Mouse (Mus musculus): Measurements from ENCODE around the gene Abca13.
"Not testable (repeated sequence)": the region's sequence is repeated elsewhere in the genome, so short reads cannot be mapped to it uniquely, and the experiment has no call there.

Gene Abca13

GRCm38 (mm10) chr11:9191555-9192131 is at the start of gene Abca13:
Gene Abca13, plus strand, starts transcription at chr11:9191942.
- no peak for DNase-seq

- no peak for DNase-seq
Measured at GRCm38 (mm10) chr11:9145113-9145512, 46.6 kb upstream of the Abca13 start.

GRCm38 (mm10) chr11:9146115-9146514 is 45.6 kb upstream of the Abca13 start:
- no peak for DNase-seq

- no peak for DNase-seq
Measured at GRCm38 (mm10) chr11:9146683-9147082, 45.1 kb upstream of the Abca13 start.

- DNase-seq: no peak
Measured at GRCm38 (mm10) chr11:9148206-9148605, 43.5 kb upstream of the Abca13 start.

GRCm38 (mm10) chr11:9150403-9150802 is 41.3 kb upstream of the Abca13 start:
- not testable (repeated sequence) for DNase-seq

- no peak for DNase-seq
Measured at GRCm38 (mm10) chr11:9159953-9160352, 31.8 kb upstream of the Abca13 start.

- DNase-seq: no peak
Measured at GRCm38 (mm10) chr11:9167331-9167730, 24.4 kb upstream of the Abca13 start.

- DNase-seq: no peak
Measured at GRCm38 (mm10) chr11:9181477-9181876, 10.3 kb upstream of the Abca13 start.

GRCm38 (mm10) chr11:9189471-9189870 is 2.3 kb upstream of the Abca13 start:
- DNase-seq: not testable (repeated sequence)

GRCm38 (mm10) chr11:9190772-9191554 is 779 bp upstream of the Abca13 start:
- DNase-seq: no peak

GRCm38 (mm10) chr11:9194861-9195260 is 3.1 kb downstream of the Abca13 start:
- no peak for DNase-seq

GRCm38 (mm10) chr11:9199868-9200267 is 8.1 kb downstream of the Abca13 start:
- no peak for DNase-seq

GRCm38 (mm10) chr11:9210707-9211106 is 19.0 kb downstream of the Abca13 start:
- DNase-seq: peak in 1 of 2 experiments; percentile 9

- peak; percentile 85 to 90 for DNase-seq
Measured at GRCm38 (mm10) chr11:9213580-9213979, 21.8 kb downstream of the Abca13 start.

GRCm38 (mm10) chr11:9216252-9216651 is 24.5 kb downstream of the Abca13 start:
- DNase-seq: no peak

- no peak for DNase-seq
Measured at GRCm38 (mm10) chr11:9220501-9220900, 28.8 kb downstream of the Abca13 start.

GRCm38 (mm10) chr11:9221646-9222045 is 29.9 kb downstream of the Abca13 start:
- no peak for DNase-seq

GRCm38 (mm10) chr11:9226399-9226798 is 34.7 kb downstream of the Abca13 start:
- no peak for DNase-seq

- DNase-seq: peak; percentile 17
Measured at GRCm38 (mm10) chr11:9249627-9250026, 57.9 kb downstream of the Abca13 start.

- DNase-seq: not testable (repeated sequence)
Measured at GRCm38 (mm10) chr11:9263072-9263471, 71.3 kb downstream of the Abca13 start.

- DNase-seq: peak in 1 of 2 experiments; percentile 4
Measured at GRCm38 (mm10) chr11:9269090-9269489, 77.3 kb downstream of the Abca13 start.

GRCm38 (mm10) chr11:9285204-9285603 is 93.5 kb downstream of the Abca13 start:
- DNase-seq: no peak

GRCm38 (mm10) chr11:9285759-9286158 is 94.0 kb downstream of the Abca13 start:
- no peak for DNase-seq

Measured in cerebellum, postnatal 10 days (tissue).